Mouse (Mus musculus) gastrocnemius, postnatal 36 days (tissue): ENCODE data around the gene Exosc3. TPM values are rescaled to one million over a fixed set of nuclear protein-coding genes. Genes with fewer than 3 reads are reported as not detected.
A peak's percentile ranks its signal among the peaks of the same experiment; 100 is the strongest.

Experiments used
- DNase-seq, 2 experiments: peaks; one replicate each; pipeline ENCODE4 v3.0.0; 2022
- intact Hi-C: fragments of 180-260 bp; cut with DNase I; formaldehyde crosslinking; loops from one replicate; pipeline ENCODE4 v1.15.1; 2025
- total RNA-seq, 2 experiments: library from RNA; stranded (reverse); gene quantifications; 2 replicates each; pipeline ENCODE4 v1.2.3; 2021

Exosc3 gene
- total RNA-seq, 2 experiments from 2014 or later, result 7.4 to 10.3 TPM

DNA sequence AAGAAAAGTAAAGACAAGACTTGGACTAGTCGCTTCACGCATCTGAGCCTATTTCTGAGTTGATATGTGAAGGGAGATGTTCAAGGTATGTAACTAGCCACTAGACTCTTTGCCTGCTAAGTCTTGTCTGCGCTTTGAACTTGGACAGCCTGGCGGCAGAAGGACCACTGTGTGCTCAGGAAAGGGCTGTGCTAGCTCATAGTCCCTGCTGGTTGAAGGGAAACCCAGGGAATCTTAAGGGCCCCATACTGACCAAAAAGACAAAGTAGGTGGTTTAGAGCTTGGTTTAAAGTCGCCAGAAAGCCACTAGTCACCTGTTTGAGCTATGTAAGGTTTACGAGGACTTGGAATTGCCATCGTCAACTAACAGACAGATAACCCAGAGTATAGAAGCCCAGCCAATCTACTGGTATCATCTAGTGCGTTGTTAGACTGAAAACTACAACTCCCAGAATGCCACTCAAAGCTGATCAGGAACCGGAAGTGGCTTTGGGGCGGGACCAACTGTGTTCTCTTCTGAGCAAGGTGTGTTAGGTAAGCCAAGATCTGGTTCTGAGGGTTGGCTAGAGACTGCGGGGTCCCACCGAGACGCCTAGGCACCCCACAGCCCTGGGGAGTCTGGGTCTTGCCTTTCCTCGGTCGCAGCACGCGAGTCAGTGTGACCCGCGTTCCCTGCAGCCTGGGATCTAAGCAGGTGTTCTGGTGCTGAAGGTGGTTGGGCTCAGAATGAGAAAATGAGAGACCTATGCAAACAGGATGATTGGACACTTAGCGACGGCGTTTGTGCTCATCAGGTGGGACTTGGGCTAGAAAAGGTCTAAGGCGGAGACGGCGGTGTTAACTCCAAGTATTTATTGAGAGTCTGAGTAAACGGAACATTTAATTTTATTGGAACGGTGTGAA lies 45.6 kb downstream of the Exosc3 start, which contains the start of gene Trmt10b:
Gene Trmt10b, plus strand, starts transcription at position 466 of the 903 bp plus-strand sequence.
- peak; percentile 36 to 43 for DNase-seq
- intact Hi-C loops, result no loop called here

- intact Hi-C loops, result no loop called here
- no peak for DNase-seq
Observed at GRCm38 (mm10) chr4:45287906-45288305, 54.6 kb downstream of the Exosc3 start.

GRCm38 (mm10) chr4:45286318-45286717 lies 56.2 kb downstream of the Exosc3 start:
- intact Hi-C loops, result no loop called here
- DNase-seq, result no peak

- peak in 1 of 2 experiments; percentile 19 for DNase-seq
- intact Hi-C loops, result loop anchor here (1.0 to 2.0 kb wide), 2 partner anchors 183 to 265 kb away; no protein-coding TSS in a partner anchor
Observed at GRCm38 (mm10) chr4:45279981-45280548, 62.5 kb downstream of the Exosc3 start.

- intact Hi-C loops, result no loop called here
- DNase-seq, result no peak
Observed at GRCm38 (mm10) chr4:45279292-45279691, 63.2 kb downstream of the Exosc3 start.

GRCm38 (mm10) chr4:45275770-45276169 lies 66.8 kb downstream of the Exosc3 start:
- intact Hi-C loops, result no loop called here
- DNase-seq, result no peak

- DNase-seq, result peak in 1 of 2 experiments; percentile 12
- intact Hi-C loops, result no loop called here
Observed at GRCm38 (mm10) chr4:45271041-45271452, 71.5 kb downstream of the Exosc3 start.

DNA sequence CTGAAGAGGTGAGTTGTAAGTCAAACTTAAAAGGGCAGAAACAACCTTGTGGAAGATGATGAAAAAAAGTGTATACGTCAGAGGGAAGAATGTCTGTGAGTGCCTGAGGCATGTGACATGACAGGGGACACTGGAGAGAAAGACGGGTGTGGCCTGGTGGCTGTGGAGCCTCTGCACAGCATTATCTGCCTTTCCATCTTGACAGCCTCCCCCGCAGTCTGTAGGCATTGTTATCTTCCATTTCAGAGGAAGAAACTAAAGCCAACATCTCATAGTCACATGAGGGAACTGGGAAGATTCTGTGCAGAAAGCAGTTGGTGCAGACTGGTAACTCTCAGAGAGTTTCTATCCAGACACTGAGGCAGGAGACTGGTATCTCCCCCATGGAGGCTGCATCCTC lies 74.6 kb downstream of the Exosc3 start:
- intact Hi-C loops, result no loop called here

More for the DNA sequence above, 74.6 kb downstream of the Exosc3 start:
- DNase-seq, result no peak

Other genes starting within 250 kb of the Exosc3 start
- 10 to 100 TPM; 75.1 to 79.8 TPM for gene Tomm5, start 234.6 kb downstream of the Exosc3 start, total RNA-seq
- under 1 TPM; 0.54 to 0.84 TPM for gene Frmpd1, start 157.9 kb downstream of the Exosc3 start, total RNA-seq
- gene Trmt10b, start 45.6 kb downstream of the Exosc3 start, total RNA-seq, result 1 to 10 TPM; 4.0 to 5.4 TPM
- gene Dcaf10, start 631 bp downstream of the Exosc3 start, total RNA-seq, result 1 to 10 TPM; 8.8 to 9.0 TPM
- gene Slc25a51, start 66.0 kb upstream of the Exosc3 start, total RNA-seq, result 10 to 100 TPM; 80.1 to 89.9 TPM
- 1 to 10 TPM; 6.3 to 6.7 TPM for gene Shb, start 189.7 kb upstream of the Exosc3 start, total RNA-seq